Mouse (Mus musculus) forebrain, embryonic 14.5 days (tissue): ENCODE measurements around the gene Ccdc62. TPM values are rescaled to one million over a fixed set of nuclear protein-coding genes. Genes with fewer than 3 reads are reported as not detected.
A peak's percentile ranks its signal among the peaks of the same experiment; 100 is the strongest.

Experiments used
- ATAC-seq: fragments of 200-750 bp; cut with Nextera tagmentation; 2 replicates; pipeline ENCODE4 v1.8.0; 2017; ENCODE audit warnings: mild to moderate bottlenecking, moderate library complexity
- DNase-seq: peaks from one replicate; pipeline ENCODE4 v3.0.0-alpha.2; 2015; ENCODE audit warnings: low spot score
- H3K27ac ChIP-seq: fragments of 300-500 bp; sonication (generic); 2 replicates; pipeline ENCODE4 v1.5.1; 2014; ENCODE audit warnings: low read depth, mild to moderate bottlenecking, control low read depth, low read length, moderate library complexity
- H3K27me3 ChIP-seq: fragments of 300-500 bp; sonication (generic); replicated peaks from 2 replicates; pipeline ENCODE4 v1.6.1; 2014; ENCODE audit warnings: low read length, control low read depth, mixed read lengths; ENCODE audit not compliant: control insufficient read depth, insufficient read depth
- H3K36me3 ChIP-seq: fragments of 300-500 bp; sonication (generic); 2 replicates; pipeline ENCODE4 v1.6.1; 2014; ENCODE audit warnings: low read length, control low read depth; ENCODE audit not compliant: control insufficient read depth, insufficient read depth
- H3K4me1 ChIP-seq: fragments of 300-500 bp; sonication (generic); 2 replicates; pipeline ENCODE4 v1.6.1; 2014; ENCODE audit warnings: antibody characterized with exemption, low read length, control low read depth; ENCODE audit not compliant: control insufficient read depth, insufficient read depth
- H3K4me2 ChIP-seq: fragments of 300-500 bp; sonication (generic); 2 replicates; pipeline ENCODE4 v1.6.1; 2014; ENCODE audit warnings: mild to moderate bottlenecking, control low read depth, low read length
- H3K4me3 ChIP-seq: fragments of 300-500 bp; sonication (generic); 2 replicates; pipeline ENCODE4 v1.5.1; 2014; ENCODE audit warnings: low read depth, low read length, control low read depth
- H3K9ac ChIP-seq: fragments of 300-500 bp; sonication (generic); 2 replicates; pipeline ENCODE4 v1.6.1; 2014; ENCODE audit warnings: mild to moderate bottlenecking, low read length, control low read depth, moderate library complexity
- H3K9me3 ChIP-seq: fragments of 300-500 bp; sonication (generic); replicated peaks from 2 replicates; pipeline ENCODE4 v1.6.1; 2016; ENCODE audit warnings: low read length, control low read depth, mixed read lengths; ENCODE audit not compliant: control insufficient read depth
- WGBS: fragments of 180-500 bp; shearing (Covaris S2); extraction: QIAGEN DNeasy Blood & Tissue Kit; methylation state at CpG from one replicate; pipeline ENCODE4 v1.1.7; 2014; 5-methylcytosine and 5-hydroxymethylcytosine counted together
- polyA plus RNA-seq: library from polyadenylated mRNA; unstranded; fragments of >200 nt; fragmentation: Nextera tagmentation; extraction: Ambion mirVana; gene quantifications from 2 replicates; pipeline ENCODE4 v1.2.1, GENCODE M21; 2014

Gene Ccdc62
- polyA plus RNA-seq, 1 experiment from 2014 or later, result 5.3 TPM

- Histone ChIP-seq H3K27ac (peak overlapping the region; percentile 21; the same call in 1 of the 2 replicates), H3K4me3 (no peak overlapping the region), H3K4me2 (no peak overlapping the region), H3K9ac (no peak overlapping the region), H3K36me3 (peaks cover 86% of the 10 kb centered on the region), H3K9me3 (no peaks in the 10 kb centered on the region), H3K4me1 (no peaks in the 10 kb centered on the region), H3K27me3 (no peaks in the 10 kb centered on the region)
- DNase-seq (peak; percentile 32), ATAC-seq (no peak)
- WGBS, result 74% methylated on average over 17 of the region's 17 CpGs
Measured at GRCm38 (mm10) chr5:124004356-124005150, 74.1 kb downstream of the Ccdc62 start.

GRCm38 (mm10) chr5:124005151-124005500, 74.6 kb downstream of the Ccdc62 start:
- 87% methylated on average over 15 of the region's 15 CpGs for WGBS
- Histone ChIP-seq H3K4me1 (no peaks in the 10 kb centered on the region), H3K4me2 (no peak overlapping the region), H3K27ac (0 out of 2 replicates have a peak overlapping the region, but pooled peaks have one; percentile 21), H3K9ac (no peak overlapping the region), H3K9me3 (no peaks in the 10 kb centered on the region), H3K4me3 (no peak overlapping the region), H3K36me3 (peaks cover 86% of the 10 kb centered on the region), H3K27me3 (no peaks in the 10 kb centered on the region)
- DNase-seq (no peak), ATAC-seq (no peak)

GRCm38 (mm10) chr5:124005591-124005990, 75.1 kb downstream of the Ccdc62 start:
- no peaks in the 10 kb centered on the region for H3K27me3 ChIP-seq
- H3K4me1 ChIP-seq, result peaks cover 3% of the 10 kb centered on the region; the same call in 1 of the 2 replicates
- peaks cover 86% of the 10 kb centered on the region for H3K36me3 ChIP-seq
- H3K9me3 ChIP-seq, result no peaks in the 10 kb centered on the region
- DNase-seq (no peak), ATAC-seq (no peak)
- H3K4me2 ChIP-seq, result no peak overlapping the region
- 84% methylated on average over 11 of the region's 11 CpGs for WGBS
- no peak overlapping the region for H3K27ac ChIP-seq
- H3K9ac ChIP-seq, result no peak overlapping the region
- H3K4me3 ChIP-seq, result no peak overlapping the region

- no peak overlapping the region; the same call in 1 of the 2 replicates for H3K27ac ChIP-seq
Measured at GRCm38 (mm10) chr5:124006082-124006873, 75.8 kb downstream of the Ccdc62 start.

GRCm38 (mm10) chr5:124006891-124007491, 76.5 kb downstream of the Ccdc62 start:
- no peak overlapping the region for H3K4me3 ChIP-seq
- peaks cover 17% of the 10 kb centered on the region for H3K4me1 ChIP-seq
- ATAC-seq (no peak), DNase-seq (no peak)
- no peaks in the 10 kb centered on the region for H3K9me3 ChIP-seq
- no peak overlapping the region for H3K27ac ChIP-seq
- H3K36me3 ChIP-seq, result peaks cover 81% of the 10 kb centered on the region
- 89% methylated on average over 17 of the region's 17 CpGs for WGBS
- no peak overlapping the region for H3K9ac ChIP-seq
- H3K27me3 ChIP-seq, result no peaks in the 10 kb centered on the region
- H3K4me2 ChIP-seq, result no peak overlapping the region

More at GRCm38 (mm10) chr5:124006082-124006873, 75.8 kb downstream of the Ccdc62 start:
- ATAC-seq, result no peak
- Histone ChIP-seq H3K4me1 (peaks cover 10% of the 10 kb centered on the region), H3K9ac (no peak overlapping the region), H3K4me3 (no peak overlapping the region), H3K9me3 (no peaks in the 10 kb centered on the region), H3K4me2 (no peak overlapping the region), H3K27me3 (no peaks in the 10 kb centered on the region), H3K36me3 (peaks cover 85% of the 10 kb centered on the region)
- WGBS, result 91% methylated on average over 26 of the region's 26 CpGs
- no peak for DNase-seq

GRCm38 (mm10) chr5:124010077-124010476, 79.6 kb downstream of the Ccdc62 start:
- Histone ChIP-seq H3K27ac (peak overlapping the region; percentile 88; the same call in 1 of the 2 replicates), H3K4me1 (peaks cover 46% of the 10 kb centered on the region), H3K36me3 (peaks cover 55% of the 10 kb centered on the region), H3K4me2 (no peak overlapping the region), H3K4me3 (no peak overlapping the region), H3K27me3 (no peaks in the 10 kb centered on the region), H3K9ac (no peak overlapping the region), H3K9me3 (no peaks in the 10 kb centered on the region)
- ATAC-seq, result no peak
- no peak for DNase-seq
- 94% methylated on average over 8 of the region's 8 CpGs for WGBS

GRCm38 (mm10) chr5:124010910-124011655, 80.6 kb downstream of the Ccdc62 start:
- Histone ChIP-seq H3K27me3 (no peaks in the 10 kb centered on the region), H3K9me3 (no peaks in the 10 kb centered on the region), H3K9ac (peak overlapping the region; percentile 54), H3K36me3 (peaks cover 45% of the 10 kb centered on the region), H3K4me2 (peak overlapping the region; percentile 34), H3K4me1 (peaks cover 46% of the 10 kb centered on the region), H3K4me3 (no peak overlapping the region), H3K27ac (peak overlapping the region; percentile 88)
- ATAC-seq (peak; percentile 66), DNase-seq (peak; percentile 87)
- 10% methylated on average over 19 of the region's 19 CpGs for WGBS

- Histone ChIP-seq H3K27ac (peak overlapping the region; percentile 88), H3K4me2 (peak overlapping the region; percentile 34), H3K36me3 (peaks cover 41% of the 10 kb centered on the region), H3K27me3 (no peaks in the 10 kb centered on the region), H3K4me1 (peaks cover 46% of the 10 kb centered on the region), H3K4me3 (no peak overlapping the region), H3K9me3 (no peaks in the 10 kb centered on the region), H3K9ac (peak overlapping the region; percentile 54; the same call in 1 of the 2 replicates)
- ATAC-seq (no peak), DNase-seq (no peak)
- WGBS, result 9% methylated on average over 8 of the region's 8 CpGs
Measured at GRCm38 (mm10) chr5:124011927-124012326, 81.4 kb downstream of the Ccdc62 start.
